Mouse (Mus musculus): Measurements from ENCODE around the gene Fbln1. TPM values are rescaled to one million over a fixed set of nuclear protein-coding genes. Genes with fewer than 3 reads are reported as not detected.
A peak's percentile ranks its signal among the peaks of the same experiment; 100 is the strongest.

The Fbln1 gene
- polyA plus RNA-seq, 1 experiment from 2014 or later = 24.3 TPM

- no peak for DNase-seq (ENCODE audit: low spot score)
These were observed 1.4 kb upstream of the Fbln1 start for GRCm38 (mm10) chr15:85204383-85204782.

GRCm38 (mm10) chr15:85206703-85207075 lies 940 bp downstream of the Fbln1 start:
- no peak for DNase-seq (ENCODE audit: low spot score)

GRCm38 (mm10) chr15:85207081-85207480 lies 1.3 kb downstream of the Fbln1 start:
- DNase-seq (ENCODE audit: low spot score) = no peak

GRCm38 (mm10) chr15:85207763-85208162 lies 2.0 kb downstream of the Fbln1 start:
- DNase-seq (ENCODE audit: low spot score) = no peak

GRCm38 (mm10) chr15:85208332-85208731 lies 2.6 kb downstream of the Fbln1 start:
- peak; percentile 53 for DNase-seq (ENCODE audit: low spot score)

GRCm38 (mm10) chr15:85209341-85209740 lies 3.6 kb downstream of the Fbln1 start:
- DNase-seq (ENCODE audit: low spot score) = peak; percentile 11

GRCm38 (mm10) chr15:85210686-85211085 lies 4.9 kb downstream of the Fbln1 start:
- peak; percentile 15 for DNase-seq (ENCODE audit: low spot score)

GRCm38 (mm10) chr15:85211101-85211760 lies 5.5 kb downstream of the Fbln1 start:
- no peak for DNase-seq (ENCODE audit: low spot score)

GRCm38 (mm10) chr15:85216069-85216813 lies 10.5 kb downstream of the Fbln1 start:
- DNase-seq (ENCODE audit: low spot score) = no peak

GRCm38 (mm10) chr15:85218617-85219265 lies 13.0 kb downstream of the Fbln1 start:
- no peak for DNase-seq (ENCODE audit: low spot score)

GRCm38 (mm10) chr15:85220371-85220770 lies 14.6 kb downstream of the Fbln1 start:
- no peak for DNase-seq (ENCODE audit: low spot score)

GRCm38 (mm10) chr15:85221115-85221854 lies 15.5 kb downstream of the Fbln1 start:
- no peak for DNase-seq (ENCODE audit: low spot score)

- no peak for DNase-seq (ENCODE audit: low spot score)
These were observed 19.9 kb downstream of the Fbln1 start for GRCm38 (mm10) chr15:85225693-85226092.

- DNase-seq (ENCODE audit: low spot score) = no peak
These were observed 21.1 kb downstream of the Fbln1 start for GRCm38 (mm10) chr15:85226841-85227240.

GRCm38 (mm10) chr15:85228568-85228967 lies 22.8 kb downstream of the Fbln1 start:
- DNase-seq (ENCODE audit: low spot score) = no peak

- DNase-seq (ENCODE audit: low spot score) = no peak
These were observed 24.3 kb downstream of the Fbln1 start for GRCm38 (mm10) chr15:85229960-85230535.

- DNase-seq (ENCODE audit: low spot score) = peak; percentile 46
These were observed 24.9 kb downstream of the Fbln1 start for GRCm38 (mm10) chr15:85230613-85231012.

- DNase-seq (ENCODE audit: low spot score) = peak; percentile 68
These were observed 25.9 kb downstream of the Fbln1 start for GRCm38 (mm10) chr15:85231443-85232255.

GRCm38 (mm10) chr15:85232256-85232535 lies 26.4 kb downstream of the Fbln1 start:
- no peak for DNase-seq (ENCODE audit: low spot score)

- no peak for DNase-seq (ENCODE audit: low spot score)
These were observed 26.9 kb downstream of the Fbln1 start for GRCm38 (mm10) chr15:85232543-85233250.

All from thymus, postnatal 0 days (tissue).